Mouse (Mus musculus): ENCODE measurements around the gene Kcnq1. TPM values are rescaled to one million over a fixed set of nuclear protein-coding genes. Genes with fewer than 3 reads are reported as not detected.

Kcnq1 gene
- polyA plus RNA-seq, 1 experiment from 2014 or later: 10.0 TPM

DNA sequence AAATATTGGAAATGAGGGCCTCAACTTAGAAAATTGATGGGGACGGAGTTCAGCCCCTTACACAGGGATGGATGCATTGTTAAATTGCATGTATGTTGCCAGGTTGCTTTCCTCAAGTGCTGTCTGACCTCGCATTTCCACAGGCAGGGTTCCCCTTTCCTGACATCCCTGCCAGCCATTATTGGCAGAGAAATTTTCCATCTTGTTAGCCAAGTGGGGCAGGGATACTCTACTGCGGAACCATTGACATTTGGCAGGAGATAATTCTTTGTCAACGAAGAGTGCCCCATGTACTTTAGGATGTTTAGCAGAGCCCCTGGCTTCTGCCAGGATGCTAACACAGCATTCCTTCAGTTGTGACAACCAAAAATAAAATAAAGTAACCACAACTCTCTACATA lies 104.6 kb downstream of the Kcnq1 start:
- Histone ChIP-seq H3K4me3 (replicated peaks; ENCODE audit: low read length) (no peak overlapping the region), H3K9ac (ENCODE audit: low read length) (no peak overlapping the region), H3K27me3 (ENCODE audit: control insufficient read depth, insufficient read depth, low read length) (no peaks in the 10 kb centered on the region), H3K36me3 (ENCODE audit: control insufficient read depth, insufficient read depth, low read length) (no peaks in the 10 kb centered on the region), H3K4me2 (ENCODE audit: low read depth, low read length) (no peak overlapping the region), H3K27ac (ENCODE audit: low read length) (no peak overlapping the region), H3K4me1 (ENCODE audit: control insufficient read depth, insufficient read depth, low read length) (no peaks in the 10 kb centered on the region), H3K9me3 (replicated peaks; ENCODE audit: control insufficient read depth, low read length) (no peaks in the 10 kb centered on the region)
- ATAC-seq (ENCODE audit: insufficient read depth, low FRiP score): no peak
- 77% methylated on average over 4 of the region's 4 CpGs for WGBS

DNA sequence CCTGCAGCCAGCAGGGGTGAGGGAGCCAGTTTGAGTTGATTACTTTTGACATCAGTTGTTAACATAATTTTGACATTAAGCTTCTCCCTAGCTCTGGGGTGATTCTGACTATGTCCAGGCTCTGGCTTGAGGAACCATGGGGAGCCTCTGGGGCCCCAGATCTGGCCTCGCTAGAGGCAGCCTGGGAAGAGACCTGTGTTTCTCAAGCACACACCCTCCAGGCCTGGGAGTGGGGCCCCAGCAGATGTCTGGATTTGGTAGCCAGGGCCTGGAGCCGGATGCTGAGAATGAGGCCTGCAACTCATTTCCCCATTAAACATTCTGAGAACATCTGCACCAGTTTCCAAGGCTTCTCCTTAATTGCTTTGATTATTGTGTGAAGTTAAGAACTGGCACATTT lies 145.0 kb downstream of the Kcnq1 start:
- Histone ChIP-seq H3K4me1 (ENCODE audit: control insufficient read depth, insufficient read depth, low read length) (no peaks in the 10 kb centered on the region; the same call in 1 of the 2 replicates), H3K9ac (ENCODE audit: low read length) (no peak overlapping the region), H3K27me3 (ENCODE audit: control insufficient read depth, insufficient read depth, low read length) (no peaks in the 10 kb centered on the region), H3K27ac (ENCODE audit: low read length) (no peak overlapping the region), H3K36me3 (ENCODE audit: control insufficient read depth, insufficient read depth, low read length) (peaks cover 16% of the 10 kb centered on the region), H3K9me3 (replicated peaks; ENCODE audit: control insufficient read depth, low read length) (peaks cover 11% of the 10 kb centered on the region), H3K4me3 (replicated peaks; ENCODE audit: low read length) (no peak overlapping the region), H3K4me2 (ENCODE audit: low read depth, low read length) (no peak overlapping the region)
- WGBS: 80% methylated on average over 2 of the region's 2 CpGs
- no peak for ATAC-seq (ENCODE audit: insufficient read depth, low FRiP score)

DNA sequence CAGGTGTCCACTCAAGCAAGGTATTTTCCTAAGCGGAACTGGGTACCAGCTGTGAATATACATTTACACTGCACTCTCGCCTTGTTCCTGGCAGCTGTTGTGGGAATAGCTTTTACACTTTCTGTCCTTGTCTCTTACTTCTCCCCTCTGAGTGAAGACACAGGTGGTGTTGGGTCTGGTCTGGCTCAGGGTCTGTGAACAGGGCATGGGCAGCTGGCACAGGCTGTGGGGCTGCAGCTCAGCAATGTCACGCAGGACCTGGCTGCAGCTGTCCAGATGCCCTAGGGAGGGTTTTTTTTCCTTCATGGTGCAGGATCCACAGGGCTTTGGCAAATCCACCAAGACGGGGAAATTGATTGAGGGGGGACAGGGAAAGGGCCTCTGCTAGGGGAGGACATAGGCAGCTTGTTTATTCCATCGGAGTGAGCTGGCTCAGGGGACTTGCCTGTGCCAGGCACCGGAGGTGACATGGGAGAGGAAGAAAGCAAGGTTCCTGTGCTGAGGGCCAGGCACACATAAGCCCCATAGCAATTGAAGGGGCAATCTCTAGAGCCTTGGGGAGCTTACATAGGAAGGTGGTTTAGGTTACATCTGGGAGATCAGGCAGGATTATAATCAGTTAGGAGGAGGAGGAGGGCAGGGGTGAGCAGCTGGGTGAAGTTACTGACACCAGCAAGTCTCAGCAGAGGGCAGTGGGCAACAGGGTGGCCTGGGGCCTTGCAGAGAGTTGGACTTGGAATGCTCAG lies 147.1 kb downstream of the Kcnq1 start:
- WGBS: 77% methylated on average over 6 of the region's 6 CpGs
- peaks cover 11% of the 10 kb centered on the region for H3K9me3 ChIP-seq (replicated peaks; ENCODE audit: control insufficient read depth, low read length)
- H3K4me1 ChIP-seq (ENCODE audit: control insufficient read depth, insufficient read depth, low read length): no peaks in the 10 kb centered on the region; the same call in 1 of the 2 replicates
- H3K36me3 ChIP-seq (ENCODE audit: control insufficient read depth, insufficient read depth, low read length): peaks cover 16% of the 10 kb centered on the region
- H3K27ac ChIP-seq (ENCODE audit: low read length): no peak overlapping the region
- no peak overlapping the region for H3K4me2 ChIP-seq (ENCODE audit: low read depth, low read length)
- no peak overlapping the region for H3K4me3 ChIP-seq (replicated peaks; ENCODE audit: low read length)
- no peaks in the 10 kb centered on the region for H3K27me3 ChIP-seq (ENCODE audit: control insufficient read depth, insufficient read depth, low read length)
- ATAC-seq (ENCODE audit: insufficient read depth, low FRiP score): no peak
- no peak overlapping the region for H3K9ac ChIP-seq (ENCODE audit: low read length)

- Histone ChIP-seq H3K4me3 (replicated peaks; ENCODE audit: low read length) (no peak overlapping the region), H3K27ac (ENCODE audit: low read length) (no peak overlapping the region), H3K36me3 (ENCODE audit: control insufficient read depth, insufficient read depth, low read length) (peaks cover 14% of the 10 kb centered on the region), H3K4me1 (ENCODE audit: control insufficient read depth, insufficient read depth, low read length) (no peaks in the 10 kb centered on the region; the same call in 1 of the 2 replicates), H3K9ac (ENCODE audit: low read length) (no peak overlapping the region), H3K9me3 (replicated peaks; ENCODE audit: control insufficient read depth, low read length) (peaks cover 11% of the 10 kb centered on the region), H3K27me3 (ENCODE audit: control insufficient read depth, insufficient read depth, low read length) (no peaks in the 10 kb centered on the region), H3K4me2 (ENCODE audit: low read depth, low read length) (no peak overlapping the region)
- 90% methylated on average over 2 of the region's 2 CpGs for WGBS
- no peak for ATAC-seq (ENCODE audit: insufficient read depth, low FRiP score)
These were observed 148.7 kb downstream of the Kcnq1 start for GRCm38 (mm10) chr7:143254901-143255300.

DNA sequence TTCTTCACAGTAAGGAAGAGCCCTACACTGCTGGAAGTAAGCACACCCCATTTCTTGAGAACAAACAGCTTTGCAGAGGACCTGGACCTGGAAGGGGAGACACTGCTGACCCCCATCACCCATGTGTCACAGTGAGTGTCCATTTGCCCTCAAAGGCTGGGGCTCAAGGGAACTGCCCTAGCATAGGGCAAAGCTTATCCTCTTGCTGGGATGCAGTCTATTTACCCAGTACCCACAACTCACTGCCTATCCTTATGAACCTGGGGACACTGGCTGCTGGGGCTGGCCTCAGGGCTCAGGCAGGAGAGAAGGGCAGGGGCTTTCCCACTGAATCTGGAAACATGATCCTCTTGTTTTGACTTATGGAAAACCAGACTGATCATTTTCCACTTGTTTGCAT lies 155.1 kb downstream of the Kcnq1 start:
- no peak for ATAC-seq (ENCODE audit: insufficient read depth, low FRiP score)
- Histone ChIP-seq H3K36me3 (ENCODE audit: control insufficient read depth, insufficient read depth, low read length) (no peaks in the 10 kb centered on the region), H3K4me1 (ENCODE audit: control insufficient read depth, insufficient read depth, low read length) (peaks cover 26% of the 10 kb centered on the region), H3K9me3 (replicated peaks; ENCODE audit: control insufficient read depth, low read length) (no peaks in the 10 kb centered on the region), H3K27ac (ENCODE audit: low read length) (no peak overlapping the region), H3K4me3 (replicated peaks; ENCODE audit: low read length) (no peak overlapping the region), H3K9ac (ENCODE audit: low read length) (no peak overlapping the region), H3K27me3 (ENCODE audit: control insufficient read depth, insufficient read depth, low read length) (no peaks in the 10 kb centered on the region), H3K4me2 (ENCODE audit: low read depth, low read length) (no peak overlapping the region)

- no peak for ATAC-seq (ENCODE audit: insufficient read depth, low FRiP score)
- no peaks in the 10 kb centered on the region for H3K36me3 ChIP-seq (ENCODE audit: control insufficient read depth, insufficient read depth, low read length)
These were observed 157.4 kb downstream of the Kcnq1 start for GRCm38 (mm10) chr7:143263557-143263956.

DNA sequence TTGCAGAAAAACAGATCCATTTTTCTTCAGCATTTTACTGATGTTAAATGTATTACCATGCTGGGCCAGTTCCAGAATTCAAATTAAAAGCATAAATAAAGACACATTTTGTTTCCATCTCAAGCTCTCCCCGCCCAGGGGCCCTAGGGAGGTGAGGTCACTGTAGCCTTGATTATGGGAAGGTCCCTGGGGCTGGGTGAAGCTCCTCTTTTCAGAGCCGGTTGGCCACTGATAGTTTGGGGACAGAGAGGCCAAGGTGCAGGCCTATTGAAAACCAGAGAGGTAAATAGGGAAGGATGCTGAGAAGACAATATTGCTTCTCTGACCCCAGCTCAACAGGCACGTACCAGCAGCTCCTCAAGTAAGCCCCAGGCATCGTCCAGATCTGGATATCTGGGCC lies 157.8 kb downstream of the Kcnq1 start:
- Histone ChIP-seq H3K4me1 (ENCODE audit: control insufficient read depth, insufficient read depth, low read length) (peaks cover 34% of the 10 kb centered on the region), H3K4me2 (ENCODE audit: low read depth, low read length) (no peak overlapping the region), H3K27ac (ENCODE audit: low read length) (no peak overlapping the region), H3K4me3 (replicated peaks; ENCODE audit: low read length) (no peak overlapping the region), H3K36me3 (ENCODE audit: control insufficient read depth, insufficient read depth, low read length) (no peaks in the 10 kb centered on the region), H3K9me3 (replicated peaks; ENCODE audit: control insufficient read depth, low read length) (no peaks in the 10 kb centered on the region), H3K9ac (ENCODE audit: low read length) (no peak overlapping the region), H3K27me3 (ENCODE audit: control insufficient read depth, insufficient read depth, low read length) (no peaks in the 10 kb centered on the region)
- ATAC-seq (ENCODE audit: insufficient read depth, low FRiP score): no peak
- 59% methylated on average over 4 of the region's 4 CpGs for WGBS

More at GRCm38 (mm10) chr7:143263557-143263956, 157.4 kb downstream of the Kcnq1 start:
- H3K27me3 ChIP-seq (ENCODE audit: control insufficient read depth, insufficient read depth, low read length): no peaks in the 10 kb centered on the region
- no peak overlapping the region for H3K27ac ChIP-seq (ENCODE audit: low read length)
- H3K4me2 ChIP-seq (ENCODE audit: low read depth, low read length): no peak overlapping the region
- WGBS: 30% methylated on average over 3 of the region's 3 CpGs
- H3K9ac ChIP-seq (ENCODE audit: low read length): no peak overlapping the region
- H3K4me3 ChIP-seq (replicated peaks; ENCODE audit: low read length): no peak overlapping the region
- peaks cover 34% of the 10 kb centered on the region for H3K4me1 ChIP-seq (ENCODE audit: control insufficient read depth, insufficient read depth, low read length)
- H3K9me3 ChIP-seq (replicated peaks; ENCODE audit: control insufficient read depth, low read length): no peaks in the 10 kb centered on the region

GRCm38 (mm10) chr7:143265386-143265785 lies 159.2 kb downstream of the Kcnq1 start:
- H3K4me3 ChIP-seq (replicated peaks; ENCODE audit: low read length): no peak overlapping the region
- H3K27me3 ChIP-seq (ENCODE audit: control insufficient read depth, insufficient read depth, low read length): no peaks in the 10 kb centered on the region
- H3K4me2 ChIP-seq (ENCODE audit: low read depth, low read length): no peak overlapping the region
- whole genome bisulfite sequencing: 55% methylated on average over 11 of the region's 11 CpGs
- H3K27ac ChIP-seq (ENCODE audit: low read length): peak overlapping the region; percentile 36; the same call in 1 of the 2 replicates
- ATAC-seq (ENCODE audit: insufficient read depth, low FRiP score): peak; percentile 60; the same call in 1 of the 2 replicates
- H3K36me3 ChIP-seq (ENCODE audit: control insufficient read depth, insufficient read depth, low read length): no peaks in the 10 kb centered on the region
- H3K9ac ChIP-seq (ENCODE audit: low read length): no peak overlapping the region
- no peaks in the 10 kb centered on the region for H3K9me3 ChIP-seq (replicated peaks; ENCODE audit: control insufficient read depth, low read length)
- peaks cover 34% of the 10 kb centered on the region for H3K4me1 ChIP-seq (ENCODE audit: control insufficient read depth, insufficient read depth, low read length)

- Histone ChIP-seq H3K27me3 (ENCODE audit: control insufficient read depth, insufficient read depth, low read length) (no peaks in the 10 kb centered on the region), H3K4me2 (ENCODE audit: low read depth, low read length) (no peak overlapping the region), H3K27ac (ENCODE audit: low read length) (peak overlapping the region; percentile 36), H3K4me3 (replicated peaks; ENCODE audit: low read length) (no peak overlapping the region), H3K9me3 (replicated peaks; ENCODE audit: control insufficient read depth, low read length) (no peaks in the 10 kb centered on the region), H3K9ac (ENCODE audit: low read length) (0 out of 2 replicates have a peak overlapping the region, but pooled peaks have one; percentile 20), H3K36me3 (ENCODE audit: control insufficient read depth, insufficient read depth, low read length) (no peaks in the 10 kb centered on the region), H3K4me1 (ENCODE audit: control insufficient read depth, insufficient read depth, low read length) (peaks cover 34% of the 10 kb centered on the region)
- 54% methylated on average over 8 of the region's 8 CpGs for WGBS
- peak; percentile 68; the same call in 1 of the 2 replicates for ATAC-seq (ENCODE audit: insufficient read depth, low FRiP score)
These were observed 159.8 kb downstream of the Kcnq1 start for GRCm38 (mm10) chr7:143265829-143266438.
